Mouse (Mus musculus): ENCODE data around the gene Cd63.

DNA sequence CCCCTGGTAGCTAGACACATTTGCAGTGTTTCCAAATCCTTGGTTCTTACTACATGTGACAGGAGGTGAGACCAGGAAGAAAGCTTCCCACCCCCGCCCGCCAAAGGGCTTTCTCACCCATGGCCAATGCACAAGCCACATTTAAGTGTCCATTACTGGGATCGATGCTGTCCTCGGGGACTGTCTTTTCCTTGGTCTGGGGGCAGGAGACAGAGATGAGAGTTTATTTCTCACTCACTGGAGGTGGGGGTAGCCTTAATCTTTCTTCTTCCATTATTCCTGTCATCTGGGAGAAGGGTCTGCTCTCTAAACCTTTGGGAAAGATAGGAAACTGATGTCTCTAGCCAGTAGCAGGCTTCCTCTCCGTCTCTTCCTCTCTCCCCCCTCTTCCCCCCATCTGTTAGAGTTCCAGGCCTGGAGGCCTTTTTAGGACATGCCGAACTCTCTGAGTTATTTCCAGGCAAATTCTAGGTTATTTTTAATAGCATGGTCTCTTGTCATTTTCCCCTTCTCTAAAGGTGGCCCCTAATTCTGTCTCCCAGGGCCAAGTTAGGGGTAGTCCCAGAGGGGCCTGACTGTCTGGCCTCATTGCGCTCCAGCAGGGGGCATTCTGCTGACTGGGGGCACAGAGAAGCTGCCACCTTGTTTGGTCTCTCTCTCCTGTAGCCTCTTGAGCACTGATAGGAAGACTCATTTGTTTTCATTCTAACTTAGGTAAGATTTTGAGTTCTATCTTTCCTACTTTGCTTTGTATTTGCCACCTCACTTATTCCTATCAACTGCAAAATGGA, 34.4 kb downstream of the Cd63 start:
- no peak for TF ChIP-seq CTCF (IDR thresholded peaks at IDR 0.05; ENCODE audit: extremely low read depth, insufficient read depth, low read length)
- TF ChIP-seq POLR2A (IDR thresholded peaks at IDR 0.05; ENCODE audit: extremely low read depth, insufficient read depth, low read length), result no peak

Measured in cortical plate, adult 2 months (tissue).